Mouse (Mus musculus) urinary bladder, postnatal 14 days (tissue): ENCODE data around the gene Pef1.
A peak's percentile ranks its signal among the peaks of the same experiment; 100 is the strongest.

Experiments
- DNase-seq: peaks from one replicate; pipeline ENCODE4 v3.0.0; 2021; ENCODE audit warnings: low spot score

The Pef1 gene

GRCm38 (mm10) chr4:130138441-130139213 is 36.3 kb downstream of the Pef1 start:
- DNase-seq, result peak; percentile 77

- DNase-seq, result no peak
These were observed 36.8 kb downstream of the Pef1 start, which contains the start of gene Hcrtr1 for GRCm38 (mm10) chr4:130139214-130139492. Gene Hcrtr1 (minus strand): TSS chr4:130139359.

GRCm38 (mm10) chr4:130140992-130141402 is 38.6 kb downstream of the Pef1 start:
- no peak for DNase-seq

GRCm38 (mm10) chr4:130141786-130142185 is 39.4 kb downstream of the Pef1 start:
- no peak for DNase-seq

- no peak for DNase-seq
These were observed 46.0 kb downstream of the Pef1 start for GRCm38 (mm10) chr4:130148405-130148804.

- no peak for DNase-seq
These were observed 51.9 kb downstream of the Pef1 start for GRCm38 (mm10) chr4:130154250-130154649.

- DNase-seq, result no peak
These were observed 54.5 kb downstream of the Pef1 start for GRCm38 (mm10) chr4:130156812-130157371.

GRCm38 (mm10) chr4:130161349-130161748 is 59.0 kb downstream of the Pef1 start:
- no peak for DNase-seq

- peak; percentile 69 for DNase-seq
These were observed 61.1 kb downstream of the Pef1 start for GRCm38 (mm10) chr4:130163391-130163861.

GRCm38 (mm10) chr4:130164121-130164520 is 61.8 kb downstream of the Pef1 start:
- DNase-seq, result no peak

- DNase-seq, result no peak
These were observed 63.7 kb downstream of the Pef1 start for GRCm38 (mm10) chr4:130166061-130166460.

- no peak for DNase-seq
These were observed 64.2 kb downstream of the Pef1 start for GRCm38 (mm10) chr4:130166592-130166991.

- DNase-seq, result no peak
These were observed 65.0 kb downstream of the Pef1 start for GRCm38 (mm10) chr4:130167321-130167720.

- DNase-seq, result no peak
These were observed 65.5 kb downstream of the Pef1 start for GRCm38 (mm10) chr4:130167814-130168213.

- peak; percentile 94 for DNase-seq
These were observed 66.2 kb downstream of the Pef1 start for GRCm38 (mm10) chr4:130168280-130169183.

- DNase-seq, result no peak
These were observed 67.1 kb downstream of the Pef1 start for GRCm38 (mm10) chr4:130169411-130169971.

- no peak for DNase-seq
These were observed 68.0 kb downstream of the Pef1 start for GRCm38 (mm10) chr4:130170362-130170761.

- peak; percentile 64 for DNase-seq
These were observed 69.8 kb downstream of the Pef1 start for GRCm38 (mm10) chr4:130171951-130172765.

- peak; percentile 67 for DNase-seq
These were observed 70.9 kb downstream of the Pef1 start for GRCm38 (mm10) chr4:130173060-130173822.

- no peak for DNase-seq
These were observed 71.6 kb downstream of the Pef1 start for GRCm38 (mm10) chr4:130173911-130174311.
